Mouse (Mus musculus) forebrain, embryonic 11.5 days (tissue): ENCODE results near the gene Smarcc2. TPM values are rescaled to one million over a fixed set of nuclear protein-coding genes. Genes with fewer than 3 reads are reported as not detected.
"Not testable (repeated sequence)": the region's sequence is repeated elsewhere in the genome, so short reads cannot be mapped to it uniquely, and the experiment has no call there.

Source experiments
- ATAC-seq: fragments of 200-750 bp; cut with Nextera tagmentation; replicated peaks from 2 replicates; pipeline ENCODE4 v1.8.0; 2017; ENCODE audit warnings: moderate TSS enrichment; ENCODE audit not compliant: low FRiP score
- DNase-seq: peaks from one replicate; pipeline ENCODE4 v3.0.0-alpha.2; 2017; ENCODE audit warnings: low spot score
- H3K27ac ChIP-seq: fragments of 300-500 bp; sonication (generic); 2 replicates; pipeline ENCODE4 v1.5.1; 2014; ENCODE audit warnings: low read depth, low read length
- H3K27me3 ChIP-seq: fragments of 300-500 bp; sonication (generic); 2 replicates; pipeline ENCODE4 v1.6.1; 2014; ENCODE audit warnings: mild to moderate bottlenecking, low read length, mixed read lengths; ENCODE audit not compliant: control insufficient read depth, insufficient read depth
- H3K36me3 ChIP-seq: fragments of 300-500 bp; sonication (generic); 2 replicates; pipeline ENCODE4 v1.6.1; 2014; ENCODE audit warnings: mild to moderate bottlenecking, low read length, moderate library complexity, mixed read lengths; ENCODE audit not compliant: control insufficient read depth, insufficient read depth
- H3K4me1 ChIP-seq: fragments of 300-500 bp; sonication (generic); replicated peaks from 2 replicates; pipeline ENCODE4 v1.6.1; 2014; ENCODE audit warnings: low read length, mixed read lengths; ENCODE audit not compliant: control insufficient read depth, insufficient read depth
- H3K4me2 ChIP-seq: fragments of 300-500 bp; sonication (generic); 2 replicates; pipeline ENCODE4 v1.6.1; 2014; ENCODE audit warnings: low read depth, mild to moderate bottlenecking, low read length, moderate library complexity, mixed read lengths; ENCODE audit not compliant: severe bottlenecking
- H3K4me3 ChIP-seq: fragments of 300-500 bp; sonication (generic); 2 replicates; pipeline ENCODE4 v1.5.1; 2014; ENCODE audit warnings: low read depth, low read length
- H3K9ac ChIP-seq: fragments of 300-500 bp; sonication (generic); 2 replicates; pipeline ENCODE4 v1.6.1; 2014; ENCODE audit warnings: low read length
- H3K9me3 ChIP-seq: fragments of 300-500 bp; sonication (generic); 2 replicates; pipeline ENCODE4 v1.6.1; 2016; ENCODE audit warnings: low read length, mixed read lengths; ENCODE audit not compliant: control insufficient read depth
- WGBS: fragments of 180-500 bp; shearing (Covaris S2); extraction: QIAGEN DNeasy Blood & Tissue Kit; methylation state at CpG from one replicate; pipeline ENCODE4 v1.1.7; 2014; 5-methylcytosine and 5-hydroxymethylcytosine counted together
- polyA plus RNA-seq: library from polyadenylated mRNA; unstranded; fragments of >200 nt; fragmentation: Nextera tagmentation; extraction: Ambion mirVana; gene quantifications from 2 replicates; pipeline ENCODE4 v1.2.1, GENCODE M21; 2014

The Smarcc2 gene
- polyA plus RNA-seq, 1 experiment from 2014 or later: 139 TPM

DNA sequence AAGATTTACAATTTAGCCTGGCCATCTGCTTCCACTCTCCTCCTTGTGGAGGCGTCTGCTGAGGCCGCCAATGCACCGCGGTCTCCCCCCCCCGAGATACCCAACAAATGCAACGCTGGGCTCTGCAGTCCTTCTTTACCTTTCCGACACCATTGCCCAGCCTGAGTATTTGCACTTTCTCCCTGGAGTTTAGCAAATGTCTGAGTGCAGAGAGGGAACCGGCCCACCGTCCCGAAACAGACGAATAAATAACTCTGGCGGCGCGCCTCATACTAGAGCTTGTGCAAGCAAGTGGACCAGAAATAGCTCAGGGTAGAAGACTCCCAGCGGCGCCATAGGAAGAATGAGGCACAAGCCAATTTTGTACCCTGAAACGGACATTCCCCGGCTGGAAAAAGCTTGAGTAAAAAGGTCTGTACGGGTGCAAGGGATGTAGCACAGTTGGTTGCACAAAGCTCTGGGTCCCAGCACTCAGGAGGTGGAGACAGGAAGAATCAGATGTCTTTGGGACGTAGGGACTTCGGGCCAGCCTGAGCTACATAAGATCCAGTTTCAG lies 40.1 kb downstream of the Smarcc2 start:
- peak overlapping the region; percentile 52 for H3K4me3 ChIP-seq
- peak overlapping the region; percentile 63 for H3K9ac ChIP-seq
- H3K4me2 ChIP-seq: peak overlapping the region; percentile 83
- H3K36me3 ChIP-seq: no peaks in the 10 kb centered on the region
- DNase-seq (peak; percentile 74), ATAC-seq (peak; percentile 32; the same call in 1 of the 2 replicates)
- H3K27ac ChIP-seq: peak overlapping the region; percentile 46; the same call in 1 of the 2 replicates
- 3% methylated on average over 21 of the region's 21 CpGs for WGBS
- peaks cover 12% of the 10 kb centered on the region for H3K4me1 ChIP-seq
- no peaks in the 10 kb centered on the region for H3K9me3 ChIP-seq
- no peaks in the 10 kb centered on the region for H3K27me3 ChIP-seq

- no peak overlapping the region for H3K27ac ChIP-seq
- DNase-seq (no peak), ATAC-seq (no peak)
- peaks cover 6% of the 10 kb centered on the region; the same call in 1 of the 2 replicates for H3K4me1 ChIP-seq
- 88% methylated on average over 5 of the region's 5 CpGs for WGBS
- no peaks in the 10 kb centered on the region for H3K27me3 ChIP-seq
- no peak overlapping the region for H3K4me2 ChIP-seq
- no peak overlapping the region for H3K9ac ChIP-seq
- no peaks in the 10 kb centered on the region for H3K9me3 ChIP-seq
- no peaks in the 10 kb centered on the region for H3K36me3 ChIP-seq
- no peak overlapping the region for H3K4me3 ChIP-seq
Observed at GRCm38 (mm10) chr10:128502341-128502740, 43.3 kb downstream of the Smarcc2 start.

DNA sequence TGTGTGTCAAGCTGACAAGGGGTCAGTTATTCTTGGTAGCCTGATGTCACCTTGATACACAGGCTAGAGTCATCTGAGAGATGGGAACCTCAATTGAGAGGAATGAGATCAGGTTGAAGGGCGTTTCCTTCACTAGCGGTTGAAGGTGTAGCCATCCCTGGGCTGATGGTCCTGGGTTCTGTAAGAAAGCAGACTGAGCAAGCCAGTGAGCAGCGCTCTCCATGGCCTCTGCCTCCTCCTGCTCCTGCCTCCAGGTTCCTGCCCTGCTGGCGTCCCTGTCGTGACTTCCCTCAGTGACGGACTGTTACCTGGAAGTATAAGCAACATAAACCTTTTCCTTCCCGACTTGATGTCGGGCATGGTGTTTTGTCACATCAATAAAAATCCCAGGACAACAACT lies 44.5 kb downstream of the Smarcc2 start:
- ATAC-seq (no peak), DNase-seq (no peak)
- Histone ChIP-seq H3K27me3 (no peaks in the 10 kb centered on the region), H3K9ac (no peak overlapping the region), H3K27ac (no peak overlapping the region), H3K4me2 (no peak overlapping the region), H3K36me3 (no peaks in the 10 kb centered on the region), H3K4me1 (no peaks in the 10 kb centered on the region), H3K4me3 (no peak overlapping the region), H3K9me3 (no peaks in the 10 kb centered on the region)
- WGBS: 78% methylated on average over 8 of the region's 8 CpGs

GRCm38 (mm10) chr10:128504012-128504411 lies 45.0 kb downstream of the Smarcc2 start:
- no peaks in the 10 kb centered on the region for H3K9me3 ChIP-seq
- no peaks in the 10 kb centered on the region for H3K36me3 ChIP-seq
- DNase-seq (no peak), ATAC-seq (no peak)
- H3K27me3 ChIP-seq: no peaks in the 10 kb centered on the region
- no peak overlapping the region for H3K9ac ChIP-seq
- no peak overlapping the region for H3K4me2 ChIP-seq
- H3K4me1 ChIP-seq: no peaks in the 10 kb centered on the region
- no peak overlapping the region for H3K4me3 ChIP-seq
- H3K27ac ChIP-seq: no peak overlapping the region
- 92% methylated on average over 3 of the region's 3 CpGs for WGBS

GRCm38 (mm10) chr10:128504641-128505370 lies 45.8 kb downstream of the Smarcc2 start:
- no peak for ATAC-seq

GRCm38 (mm10) chr10:128505371-128505667 lies 46.3 kb downstream of the Smarcc2 start:
- H3K4me2 ChIP-seq, H3K27me3 ChIP-seq, H3K27ac ChIP-seq, H3K4me1 ChIP-seq, ATAC-seq, DNase-seq, H3K4me3 ChIP-seq, H3K9me3 ChIP-seq, H3K36me3 ChIP-seq, H3K9ac ChIP-seq: not testable (repeated sequence)
- WGBS: 90% methylated on average over 5 of the region's 5 CpGs

More at GRCm38 (mm10) chr10:128504641-128505370, 45.8 kb downstream of the Smarcc2 start:
- Histone ChIP-seq H3K9me3 (no peaks in the 10 kb centered on the region), H3K4me1 (no peaks in the 10 kb centered on the region), H3K27me3 (no peaks in the 10 kb centered on the region), H3K9ac (no peak overlapping the region), H3K4me2 (no peak overlapping the region), H3K4me3 (no peak overlapping the region), H3K27ac (no peak overlapping the region), H3K36me3 (no peaks in the 10 kb centered on the region)
- WGBS: 80% methylated on average over 9 of the region's 9 CpGs
- DNase-seq: no peak

GRCm38 (mm10) chr10:128505974-128506373 lies 46.9 kb downstream of the Smarcc2 start:
- no peak overlapping the region for H3K4me3 ChIP-seq
- no peak overlapping the region for H3K4me2 ChIP-seq
- peak; percentile 50 for DNase-seq
- ATAC-seq: no peak
- no peak overlapping the region for H3K27ac ChIP-seq
- 92% methylated on average over 14 of the region's 14 CpGs for WGBS
- H3K9ac ChIP-seq: no peak overlapping the region
- H3K27me3 ChIP-seq: no peaks in the 10 kb centered on the region
- H3K9me3 ChIP-seq: no peaks in the 10 kb centered on the region
- H3K36me3 ChIP-seq: no peaks in the 10 kb centered on the region
- no peaks in the 10 kb centered on the region for H3K4me1 ChIP-seq

DNA sequence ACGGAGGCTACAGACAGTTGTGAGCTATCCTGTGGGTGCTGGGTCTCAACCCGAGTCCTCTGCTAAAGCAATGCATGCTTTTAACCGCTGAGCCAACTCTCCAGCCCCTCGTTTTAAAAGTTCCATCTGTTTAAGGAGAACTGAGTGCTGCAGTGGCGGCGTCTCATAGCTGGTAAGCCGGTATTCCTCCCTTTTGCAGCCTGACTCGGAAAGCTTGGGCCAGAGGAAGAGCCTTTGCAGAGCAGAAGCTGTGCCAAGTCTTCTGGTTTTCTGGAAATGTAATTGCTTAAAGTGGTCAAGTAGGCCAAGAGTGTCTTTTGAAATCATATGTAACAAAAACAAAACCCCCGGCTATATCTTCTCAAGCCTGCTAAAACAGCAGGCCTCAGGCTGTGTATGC lies 49.2 kb downstream of the Smarcc2 start:
- ATAC-seq (no peak), DNase-seq (peak; percentile 33)
- Histone ChIP-seq H3K9me3 (no peaks in the 10 kb centered on the region), H3K4me2 (no peak overlapping the region), H3K36me3 (no peaks in the 10 kb centered on the region; the same call in 1 of the 2 replicates), H3K27ac (no peak overlapping the region), H3K4me3 (no peak overlapping the region), H3K4me1 (no peaks in the 10 kb centered on the region), H3K9ac (no peak overlapping the region), H3K27me3 (no peaks in the 10 kb centered on the region)
- WGBS: 85% methylated on average over 9 of the region's 9 CpGs

GRCm38 (mm10) chr10:128509203-128509602 lies 50.2 kb downstream of the Smarcc2 start:
- Histone ChIP-seq H3K4me2 (no peak overlapping the region), H3K36me3 (no peaks in the 10 kb centered on the region; the same call in 1 of the 2 replicates), H3K4me1 (no peaks in the 10 kb centered on the region), H3K4me3 (no peak overlapping the region), H3K9me3 (no peaks in the 10 kb centered on the region), H3K9ac (no peak overlapping the region), H3K27me3 (no peaks in the 10 kb centered on the region), H3K27ac (no peak overlapping the region)
- peak; percentile 25 for DNase-seq
- ATAC-seq: no peak
- WGBS: 88% methylated on average over 9 of the region's 9 CpGs
